Mouse (Mus musculus) gastrocnemius, adult 8-10 months (tissue): Measurements from ENCODE around the gene Ube2u. TPM values are rescaled to one million over a fixed set of nuclear protein-coding genes. Genes with fewer than 3 reads are reported as not detected.
"Not testable (repeated sequence)": the region's sequence is repeated elsewhere in the genome, so short reads cannot be mapped to it uniquely, and the experiment has no call there.

Source experiments
- DNase-seq, 2 experiments: peaks; one replicate each; pipeline ENCODE4 v3.0.0; 2022; ENCODE audit warnings: low spot score in 2 of 2
- total RNA-seq, 4 experiments: library from RNA; stranded (reverse); gene quantifications; 2 replicates each; pipeline ENCODE4 v1.2.4; 2022

The Ube2u gene
- not detected for total RNA-seq

DNA sequence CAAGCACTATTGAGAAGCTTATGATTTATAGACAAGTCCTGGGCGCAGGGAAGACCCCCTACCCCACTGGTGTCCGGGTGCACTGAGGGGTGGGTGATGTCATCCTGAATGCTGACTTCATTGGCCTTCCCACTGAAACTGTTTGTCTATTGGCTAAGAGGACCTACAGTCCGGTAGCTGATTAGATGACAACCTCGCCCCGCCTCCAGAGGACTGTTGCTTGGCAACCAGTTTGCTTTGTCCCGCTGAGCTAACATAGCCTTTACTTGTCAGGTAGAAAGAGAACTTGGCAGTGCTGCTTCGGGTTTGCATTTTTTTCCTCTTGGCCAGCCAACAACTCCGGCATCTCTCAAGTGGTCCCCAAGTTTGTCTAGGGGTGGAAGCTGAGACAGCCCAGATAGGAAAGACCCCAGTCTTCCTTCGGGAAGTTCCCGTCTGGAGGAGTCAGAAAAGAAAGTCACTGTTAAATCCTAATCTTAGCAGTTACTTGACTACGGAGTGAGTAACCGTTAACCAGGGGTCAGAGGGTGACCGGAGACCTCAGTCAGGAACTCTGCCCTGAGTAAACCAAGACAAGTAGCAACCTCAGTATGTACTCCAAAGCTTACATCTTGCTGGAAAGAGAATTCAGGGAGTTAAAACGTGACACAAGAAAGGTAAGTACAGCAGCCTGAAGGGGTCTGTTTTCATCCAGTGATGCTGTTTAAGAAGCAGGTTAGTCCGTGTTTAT is at the start of gene Ube2u:
Ube2u (plus strand) TSS at position 258 of the 730 bp plus-strand sequence.
- no peak for DNase-seq

DNA sequence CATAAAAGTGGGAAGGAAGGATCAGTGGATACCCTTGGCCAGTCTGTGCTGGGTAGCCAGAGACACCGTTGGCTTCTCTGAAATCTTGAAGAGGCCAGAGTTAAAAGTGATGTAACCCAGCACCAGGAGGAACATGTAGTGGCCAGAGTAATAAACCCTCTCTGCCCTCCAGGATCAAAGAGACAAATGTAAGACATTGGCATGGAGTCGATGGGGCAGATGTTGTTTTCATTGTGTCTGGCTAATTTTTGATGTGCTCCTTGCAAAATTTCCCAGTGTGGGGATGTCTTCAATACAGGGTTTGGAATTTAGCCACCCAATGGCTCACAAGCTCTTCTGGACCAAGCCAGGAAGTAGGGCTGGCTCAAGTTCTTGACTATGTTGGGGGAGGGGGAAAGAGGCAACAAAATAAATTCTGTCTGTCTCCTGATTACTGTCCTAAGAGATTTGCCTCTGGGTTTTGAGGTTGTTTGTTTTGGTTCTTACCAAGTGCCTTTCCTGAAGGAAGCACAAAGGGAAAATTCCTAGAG is 49.2 kb upstream of the Ube2u start:
- DNase-seq: no peak

- DNase-seq: no peak
Observed at GRCm38 (mm10) chr4:100435281-100436168, 43.1 kb upstream of the Ube2u start.

GRCm38 (mm10) chr4:100436169-100436547 is 42.5 kb upstream of the Ube2u start:
- DNase-seq: no peak

DNA sequence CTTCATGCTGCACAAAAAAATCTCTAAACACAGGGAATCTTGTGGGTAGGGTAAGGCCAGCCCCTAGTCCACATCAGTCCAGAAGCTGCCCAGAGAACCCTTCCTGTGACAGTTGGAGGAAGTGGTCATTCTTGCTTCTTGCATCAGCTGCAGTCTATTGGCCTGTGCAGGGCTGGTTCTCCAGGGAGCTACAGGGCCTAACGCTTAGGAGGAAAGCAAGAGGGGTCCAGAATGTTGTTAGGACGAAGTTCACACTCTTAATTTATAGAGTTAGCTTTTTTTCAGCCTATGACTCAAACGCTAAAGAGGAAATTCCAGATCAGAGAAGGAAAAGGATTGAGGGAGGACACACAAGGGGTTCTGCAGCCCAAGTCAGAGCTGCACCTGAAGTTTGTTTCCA is 31.8 kb upstream of the Ube2u start:
- DNase-seq: no peak

- no peak for DNase-seq
Observed at GRCm38 (mm10) chr4:100462493-100463120, 16.0 kb upstream of the Ube2u start.

DNA sequence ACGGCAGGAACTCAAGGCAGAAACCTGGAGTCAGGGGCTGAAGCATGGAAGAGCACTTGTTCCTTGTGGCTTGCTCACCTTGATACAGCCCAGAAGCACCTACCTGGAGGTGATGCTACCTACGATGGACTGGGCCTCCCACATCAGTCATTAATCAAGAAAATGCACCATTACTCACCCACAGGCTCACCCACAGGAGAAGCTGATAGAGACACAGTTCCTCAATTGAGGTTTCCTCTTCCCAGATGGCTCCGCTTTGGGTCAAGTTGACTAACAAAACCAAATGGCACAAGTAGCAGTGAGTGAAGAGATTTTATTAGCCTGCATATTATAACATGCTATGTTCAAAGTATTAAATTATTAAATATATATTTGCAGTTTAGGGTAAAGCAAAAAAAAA is 9.8 kb downstream of the Ube2u start:
- no peak for DNase-seq

GRCm38 (mm10) chr4:100495176-100495575 is 16.5 kb downstream of the Ube2u start:
- DNase-seq: no peak

- no peak for DNase-seq
Observed at GRCm38 (mm10) chr4:100496521-100496920, 17.9 kb downstream of the Ube2u start.

GRCm38 (mm10) chr4:100498192-100498591 is 19.5 kb downstream of the Ube2u start:
- DNase-seq: no peak

DNA sequence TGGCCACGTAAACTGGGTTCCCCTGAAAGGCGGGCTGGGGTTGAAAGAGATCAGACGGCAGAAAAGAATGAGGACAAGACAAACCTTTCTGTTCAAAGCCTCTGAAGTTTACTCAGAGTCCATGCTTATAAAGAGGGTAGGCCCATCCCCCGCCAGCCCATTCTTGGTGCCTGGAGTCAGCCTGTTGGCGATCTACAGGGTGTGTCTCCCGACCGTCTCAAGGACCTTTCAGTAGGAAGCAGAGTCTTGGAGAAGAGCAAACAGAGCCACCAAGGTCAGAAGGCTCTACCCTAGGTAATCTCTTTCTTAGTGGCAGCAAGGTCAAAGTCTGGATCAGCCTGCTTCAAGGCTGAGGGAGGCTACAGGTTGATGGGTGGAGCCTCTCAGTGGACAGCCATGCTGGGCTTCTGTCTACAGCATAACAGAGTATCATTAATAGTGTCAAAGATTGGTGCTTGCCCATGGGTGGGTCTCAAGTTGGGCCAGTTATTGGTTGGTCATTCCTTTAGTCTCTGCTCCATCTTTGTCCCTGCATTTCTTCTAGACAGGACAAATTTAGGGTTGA is 20.5 kb downstream of the Ube2u start:
- not testable (repeated sequence) for DNase-seq

GRCm38 (mm10) chr4:100503337-100503736 is 24.7 kb downstream of the Ube2u start:
- DNase-seq: no peak

DNA sequence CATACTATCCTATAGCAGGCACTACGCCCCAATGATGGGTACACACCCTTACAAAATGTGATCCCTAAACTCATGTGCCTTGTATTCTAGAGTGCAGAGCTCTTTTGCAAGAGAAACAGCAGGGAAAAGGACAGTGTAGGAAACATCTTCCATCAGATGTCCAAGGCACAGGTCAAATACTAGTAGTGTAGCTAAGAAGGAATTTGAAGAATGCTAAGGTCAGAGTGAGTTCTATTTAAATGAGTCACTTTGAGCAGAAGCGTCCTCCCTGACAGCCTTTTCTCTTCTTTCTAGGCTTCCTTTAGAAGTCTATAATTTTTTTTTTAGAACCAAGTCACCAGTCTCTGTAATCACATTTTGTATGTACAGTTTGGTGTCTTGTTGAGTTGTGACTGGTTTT is 39.0 kb downstream of the Ube2u start:
- DNase-seq: no peak

DNA sequence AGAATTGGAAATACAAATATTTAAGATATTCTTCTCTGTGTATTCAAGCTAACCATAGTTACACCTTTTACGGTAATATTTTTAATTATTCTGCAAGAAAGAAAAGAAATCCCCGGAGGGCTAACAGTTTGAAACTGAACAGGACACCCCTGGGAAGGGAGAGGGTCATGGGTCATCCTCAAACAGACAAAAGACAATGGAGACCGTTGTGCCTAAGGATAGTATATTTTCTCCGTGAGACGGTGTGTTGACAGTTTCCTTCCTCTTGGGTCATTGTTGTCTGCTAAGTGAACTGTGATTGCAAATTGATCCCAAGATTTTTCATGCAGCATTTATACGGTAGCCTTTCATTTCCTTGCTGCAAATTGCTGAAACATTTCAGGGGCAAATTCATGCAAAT is 43.9 kb downstream of the Ube2u start:
- DNase-seq: no peak

DNA sequence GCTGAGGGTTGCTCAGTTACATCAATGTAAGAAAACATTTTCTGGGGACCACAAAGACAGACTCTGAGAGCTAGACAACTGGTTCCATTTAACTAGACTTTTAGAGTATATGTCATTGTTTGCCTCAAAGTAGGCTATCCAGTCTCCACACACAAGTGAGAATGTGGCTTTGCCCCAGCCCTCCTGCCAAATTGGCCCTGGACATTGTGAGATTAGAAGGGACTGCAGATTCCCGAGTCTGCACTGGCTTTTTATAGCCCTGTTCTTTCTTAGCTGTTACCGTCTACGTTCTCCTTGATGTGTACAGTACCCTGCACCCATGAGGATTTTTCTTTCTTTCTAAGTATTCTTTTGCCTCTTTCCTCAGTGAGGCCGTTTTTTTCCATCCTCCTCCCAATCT is 46.1 kb downstream of the Ube2u start:
- no peak for DNase-seq

- DNase-seq: no peak
Observed at GRCm38 (mm10) chr4:100526296-100526695, 47.6 kb downstream of the Ube2u start.

DNA sequence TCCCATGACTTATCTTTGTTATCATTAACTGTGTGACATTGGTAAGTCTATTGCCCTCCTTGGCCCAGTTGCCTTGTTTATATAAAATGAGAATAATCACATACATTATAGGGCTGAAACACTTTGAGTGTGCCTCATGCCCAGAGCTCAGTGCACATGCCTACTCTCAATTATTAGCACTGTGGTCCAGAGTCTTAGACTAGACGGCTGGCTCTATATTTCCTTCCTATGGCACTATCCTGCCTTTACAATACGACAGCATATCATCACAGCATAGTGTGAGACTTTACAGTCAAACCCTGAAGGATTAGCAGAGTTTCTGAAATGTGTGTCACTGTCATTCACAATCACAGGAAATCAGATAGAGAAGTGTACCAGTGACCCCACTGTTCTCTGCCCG is 48.4 kb downstream of the Ube2u start:
- no peak for DNase-seq

DNA sequence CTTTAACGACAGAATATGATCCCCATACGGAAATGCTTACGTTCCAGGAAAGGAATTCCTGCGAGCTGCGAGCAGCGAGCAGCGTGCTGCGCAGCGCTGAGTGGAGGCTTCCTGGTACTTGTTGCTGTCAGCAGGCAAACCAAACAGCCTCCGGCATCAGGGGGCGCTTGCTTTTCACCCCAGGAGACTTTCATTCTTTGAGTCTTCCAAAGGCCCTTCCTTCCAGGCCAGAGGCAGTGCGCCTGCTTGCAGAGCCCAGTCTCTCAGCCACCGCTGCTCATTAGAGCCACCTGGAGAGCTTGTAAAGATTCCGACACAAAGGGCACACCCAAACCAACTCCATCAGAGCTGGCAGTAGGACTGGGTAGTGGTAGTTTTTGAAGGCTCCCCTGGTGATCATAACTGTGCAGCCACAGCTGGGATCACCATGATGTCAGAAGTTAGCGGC is 48.9 kb downstream of the Ube2u start:
- no peak for DNase-seq

DNA sequence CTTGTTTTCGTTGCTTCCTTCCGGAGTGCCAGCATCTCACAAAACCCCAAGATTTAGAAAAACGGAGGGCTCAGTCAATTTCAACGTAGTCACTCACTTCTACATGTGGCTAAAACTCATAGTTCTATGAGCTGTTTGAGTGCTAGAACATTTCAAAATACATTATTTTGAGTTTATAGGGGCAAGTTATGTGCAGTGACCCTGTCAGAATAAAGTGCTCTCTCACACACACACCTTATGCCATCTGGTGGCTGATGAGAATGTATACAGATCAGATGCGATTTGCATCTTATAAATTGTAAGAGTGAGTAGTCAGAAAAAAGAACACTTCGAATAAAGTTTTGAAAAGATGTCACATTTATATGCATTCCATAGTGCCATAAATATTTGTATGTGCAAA is 55.0 kb downstream of the Ube2u start:
- DNase-seq: no peak

DNA sequence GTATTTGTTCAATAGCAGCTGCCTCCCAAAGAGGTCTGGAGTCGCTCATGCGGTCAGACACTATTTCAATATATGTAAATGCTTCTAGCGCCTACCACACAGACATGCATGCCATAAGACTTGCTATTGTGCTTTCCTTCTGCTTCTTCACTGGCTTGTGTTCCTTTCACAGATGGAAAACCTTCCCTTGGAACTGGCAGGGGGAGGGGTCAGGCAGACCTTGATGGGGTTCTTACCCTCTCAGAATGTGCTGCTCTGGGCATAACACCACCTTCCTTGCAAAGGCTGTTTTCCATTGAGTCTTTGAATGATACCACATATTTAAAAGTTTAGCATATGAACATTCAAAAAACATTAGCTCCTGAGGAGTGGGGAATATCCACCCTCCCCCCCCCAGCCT is 56.3 kb downstream of the Ube2u start:
- no peak for DNase-seq

DNA sequence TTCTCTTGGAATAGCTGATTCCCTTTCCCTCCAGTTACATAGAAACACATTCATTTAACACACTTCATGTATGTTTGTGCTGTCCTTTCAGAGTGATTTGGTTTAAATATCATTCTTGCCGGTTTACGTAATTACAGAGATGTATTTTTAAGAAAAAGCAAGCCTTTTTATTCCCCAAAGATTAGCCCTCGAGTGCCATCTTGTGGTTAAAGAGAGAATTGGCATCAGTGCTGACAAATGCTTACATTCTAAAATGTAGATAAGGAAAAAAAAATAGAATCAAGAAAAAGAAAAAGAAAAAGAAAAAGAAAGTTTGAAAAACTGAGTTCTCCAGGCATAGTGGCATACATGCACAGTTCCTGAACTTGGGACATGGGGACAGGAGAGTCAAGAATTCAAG is 59.2 kb downstream of the Ube2u start:
- no peak for DNase-seq

- no peak for DNase-seq
Observed at GRCm38 (mm10) chr4:100539483-100539882, 60.8 kb downstream of the Ube2u start.
